Mouse (Mus musculus): ENCODE measurements around the gene Fbxo42. TPM values are rescaled to one million over a fixed set of nuclear protein-coding genes. Genes with fewer than 3 reads are reported as not detected.

The Fbxo42 gene
- polyA plus RNA-seq, 1 experiment from 2014 or later = 14.2 TPM

DNA sequence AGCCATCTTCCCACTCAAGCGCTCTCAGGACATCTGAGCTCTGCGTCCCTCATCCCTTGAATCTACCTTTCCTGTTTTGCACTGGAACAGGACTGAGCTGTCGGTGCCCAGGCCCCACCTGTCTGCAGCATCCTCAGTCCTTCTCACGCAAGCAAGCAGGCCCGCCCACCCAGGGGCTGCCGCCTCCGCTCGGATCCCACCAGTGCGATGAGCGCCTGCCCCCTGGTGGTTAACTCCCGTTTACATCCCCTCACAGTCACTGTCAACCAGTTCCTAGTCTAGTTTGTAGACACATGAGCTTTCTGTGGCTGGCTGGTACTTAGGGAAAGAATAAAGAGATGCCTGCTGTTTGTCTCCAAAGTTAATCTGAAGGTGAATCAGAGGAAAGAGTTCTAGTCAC is 27.0 kb upstream of the Fbxo42 start:
- ATAC-seq (ENCODE audit: low read depth) (peak; percentile 34; the same call in 1 of the 2 replicates), DNase-seq (no peak)
- Histone ChIP-seq H3K27ac (no peak overlapping the region), H3K4me1 (replicated peaks) (peaks cover 50% of the 10 kb centered on the region), H3K4me2 (no peak overlapping the region), H3K36me3 (peaks cover 40% of the 10 kb centered on the region), H3K9me3 (replicated peaks) (no peaks in the 10 kb centered on the region), H3K9ac (no peak overlapping the region), H3K4me3 (replicated peaks) (no peak overlapping the region), H3K27me3 (no peaks in the 10 kb centered on the region)
- WGBS (ENCODE audit: insufficient replicate concordance) = 37% methylated on average over 11 of the region's 11 CpGs

DNA sequence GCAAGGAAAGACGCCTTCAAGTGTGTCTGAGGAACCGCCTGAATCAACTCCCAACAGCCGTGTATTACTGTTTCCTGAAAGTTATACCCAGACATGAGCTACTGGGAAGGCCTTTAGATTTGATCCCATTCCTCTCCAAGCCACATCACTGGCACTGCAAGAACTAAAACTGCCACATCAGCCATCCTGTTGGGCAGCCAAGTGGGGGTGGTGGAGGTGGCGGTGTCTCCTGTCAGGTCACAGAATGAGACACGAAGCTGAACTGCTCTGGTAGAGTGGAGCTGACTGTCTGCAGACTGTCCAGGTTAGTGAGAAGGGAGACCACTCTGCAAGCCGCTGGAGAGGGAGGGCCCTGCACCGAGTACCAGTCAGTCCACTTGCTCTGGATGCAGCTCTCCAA is 25.1 kb upstream of the Fbxo42 start:
- H3K4me1 ChIP-seq (replicated peaks) = peaks cover 60% of the 10 kb centered on the region
- 80% methylated on average over 7 of the region's 7 CpGs for WGBS (ENCODE audit: insufficient replicate concordance)
- peaks cover 20% of the 10 kb centered on the region for H3K36me3 ChIP-seq
- H3K4me2 ChIP-seq = no peak overlapping the region
- no peak overlapping the region for H3K9ac ChIP-seq
- ATAC-seq (ENCODE audit: low read depth) (no peak), DNase-seq (no peak)
- no peaks in the 10 kb centered on the region for H3K27me3 ChIP-seq
- no peaks in the 10 kb centered on the region for H3K9me3 ChIP-seq (replicated peaks)
- no peak overlapping the region for H3K4me3 ChIP-seq (replicated peaks)
- H3K27ac ChIP-seq = no peak overlapping the region; the same call in 1 of the 2 replicates

DNA sequence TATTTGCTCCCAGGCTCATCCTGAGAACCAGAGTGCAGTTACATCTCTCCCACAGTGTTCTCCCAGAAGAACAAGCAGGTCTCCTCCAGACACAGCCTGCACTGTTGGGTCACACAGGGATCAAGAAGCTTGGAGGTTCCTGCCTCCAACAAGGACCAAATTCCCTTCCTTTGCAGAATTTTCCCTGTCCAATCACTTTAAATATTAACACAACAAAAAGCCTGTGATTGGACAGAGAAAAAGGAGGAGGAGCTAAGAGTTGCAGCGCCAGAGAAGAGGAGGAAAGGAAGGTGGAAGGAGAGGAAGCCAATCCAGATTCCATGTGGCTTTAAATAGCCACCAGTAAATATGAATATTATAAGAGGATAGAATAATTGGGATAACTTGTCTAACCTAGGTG is 24.6 kb upstream of the Fbxo42 start:
- H3K4me3 ChIP-seq (replicated peaks) = no peak overlapping the region
- no peak overlapping the region for H3K27ac ChIP-seq
- no peaks in the 10 kb centered on the region for H3K9me3 ChIP-seq (replicated peaks)
- peaks cover 60% of the 10 kb centered on the region for H3K4me1 ChIP-seq (replicated peaks)
- H3K27me3 ChIP-seq = no peaks in the 10 kb centered on the region
- DNase-seq (no peak), ATAC-seq (ENCODE audit: low read depth) (no peak)
- 42% methylated on average over 1 of the region's 1 CpGs for WGBS (ENCODE audit: insufficient replicate concordance)
- peaks cover 16% of the 10 kb centered on the region for H3K36me3 ChIP-seq
- no peak overlapping the region for H3K4me2 ChIP-seq
- H3K9ac ChIP-seq = no peak overlapping the region

DNA sequence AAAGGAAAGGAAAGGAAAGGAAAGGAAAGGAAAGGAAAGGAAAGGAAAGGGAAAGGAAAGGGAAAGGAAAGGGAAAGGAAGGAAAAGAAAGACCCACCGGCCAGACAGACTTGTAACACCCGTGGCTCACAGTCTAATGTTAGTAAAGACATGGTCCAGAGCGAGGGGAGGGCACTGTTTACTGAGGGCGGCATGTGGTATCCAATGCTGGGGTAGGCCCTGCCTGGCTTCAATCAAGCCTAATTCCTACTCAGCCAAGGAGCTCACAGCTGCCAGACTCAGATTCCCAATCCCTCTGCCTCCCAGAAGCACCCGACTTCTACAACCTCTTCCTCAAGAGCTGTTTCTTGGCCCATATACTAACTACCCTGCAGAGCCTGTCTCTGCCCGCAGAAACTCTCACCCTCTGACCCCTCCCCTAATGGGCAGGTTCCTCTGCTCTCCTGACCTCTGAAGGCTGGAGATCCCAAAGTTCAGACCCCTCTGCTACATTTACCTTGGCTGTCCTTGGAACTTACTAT is 18.5 kb upstream of the Fbxo42 start:
- H3K9ac ChIP-seq = no peak overlapping the region
- peaks cover 8% of the 10 kb centered on the region; the same call in 1 of the 2 replicates for H3K36me3 ChIP-seq
- H3K9me3 ChIP-seq (replicated peaks) = no peaks in the 10 kb centered on the region
- peak overlapping the region; percentile 61 for H3K27ac ChIP-seq
- H3K4me1 ChIP-seq (replicated peaks) = peaks cover 69% of the 10 kb centered on the region
- ATAC-seq (ENCODE audit: low read depth) (0 out of 2 replicates have a peak, but pooled peaks have one; percentile 19), DNase-seq (no peak)
- H3K4me3 ChIP-seq (replicated peaks) = no peak overlapping the region
- no peaks in the 10 kb centered on the region for H3K27me3 ChIP-seq
- WGBS (ENCODE audit: insufficient replicate concordance) = 60% methylated on average over 6 of the region's 6 CpGs
- H3K4me2 ChIP-seq = no peak overlapping the region

DNA sequence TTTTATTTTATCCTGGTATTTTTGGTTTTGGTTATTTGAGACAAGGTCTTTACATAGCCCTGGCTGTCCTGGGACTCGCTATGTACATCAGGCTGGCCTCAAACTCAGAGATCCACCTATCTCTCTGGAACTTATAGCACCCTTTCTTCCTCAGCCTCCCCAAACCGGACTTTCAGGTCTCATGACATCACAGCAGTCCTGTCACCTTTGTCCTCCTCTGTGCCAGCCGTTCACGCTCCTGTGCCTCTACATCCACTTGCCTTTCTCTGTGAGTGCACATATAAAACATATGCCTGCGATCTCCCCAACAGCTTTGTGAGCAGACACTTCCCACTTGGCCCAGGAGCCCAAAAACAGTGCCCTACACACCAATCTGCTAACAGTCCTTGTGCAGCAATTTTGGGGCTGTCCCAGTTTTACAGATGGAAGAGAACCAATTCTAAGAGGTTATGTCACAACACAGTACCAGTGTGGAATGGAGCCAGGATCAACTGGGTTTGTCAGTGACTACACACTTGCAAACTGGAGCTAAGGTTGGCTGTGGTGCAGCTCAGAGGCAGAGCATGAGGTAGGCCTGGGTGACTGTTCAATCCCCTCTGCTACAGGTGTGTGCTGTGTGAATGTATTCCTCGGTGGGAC is 16.9 kb upstream of the Fbxo42 start:
- ATAC-seq (ENCODE audit: low read depth) = no peak
- no peak for DNase-seq

DNA sequence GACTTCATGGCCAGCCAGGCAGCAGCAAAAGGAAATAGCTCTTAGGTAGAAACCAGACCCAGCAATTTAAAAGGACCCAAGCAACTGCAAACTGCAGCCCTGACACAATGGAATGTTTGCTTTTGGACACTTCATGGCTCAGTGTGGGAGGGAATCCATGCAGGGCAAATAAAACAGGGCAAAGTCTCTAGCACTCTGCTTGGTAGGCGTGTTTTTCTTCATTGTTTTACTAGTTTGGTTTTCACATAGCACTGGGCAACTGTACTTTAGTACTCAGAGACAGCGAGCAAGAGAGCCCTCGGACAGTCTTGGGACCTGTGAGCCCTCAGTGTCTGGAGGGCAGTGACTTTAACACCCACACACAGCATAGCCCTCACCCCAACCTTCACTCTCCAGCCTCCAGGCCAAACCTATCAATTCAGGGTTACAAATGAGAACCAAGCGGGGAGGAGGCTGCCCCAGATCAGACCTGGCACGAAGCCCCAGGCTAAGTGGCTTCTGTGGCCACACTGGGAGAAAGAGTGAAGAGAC is 16.1 kb upstream of the Fbxo42 start:
- Histone ChIP-seq H3K27ac (peak overlapping the region; percentile 82), H3K36me3 (peaks cover 14% of the 10 kb centered on the region; the same call in 1 of the 2 replicates), H3K4me3 (replicated peaks) (no peak overlapping the region), H3K27me3 (no peaks in the 10 kb centered on the region), H3K4me2 (peak overlapping the region; percentile 46), H3K9ac (no peak overlapping the region), H3K9me3 (replicated peaks) (no peaks in the 10 kb centered on the region), H3K4me1 (replicated peaks) (peaks cover 73% of the 10 kb centered on the region)
- 72% methylated on average over 5 of the region's 5 CpGs for WGBS (ENCODE audit: insufficient replicate concordance)
- no peak for DNase-seq
- peak; percentile 66 for ATAC-seq (ENCODE audit: low read depth)

More for the DNA sequence above, 16.9 kb upstream of the Fbxo42 start:
- 73% methylated on average over 6 of the region's 6 CpGs for WGBS (ENCODE audit: insufficient replicate concordance)
- H3K9me3 ChIP-seq (replicated peaks) = no peaks in the 10 kb centered on the region
- peak overlapping the region; percentile 46 for H3K4me2 ChIP-seq
- H3K27ac ChIP-seq = peak overlapping the region; percentile 82
- H3K27me3 ChIP-seq = no peaks in the 10 kb centered on the region
- H3K36me3 ChIP-seq = peaks cover 14% of the 10 kb centered on the region; the same call in 1 of the 2 replicates
- peaks cover 70% of the 10 kb centered on the region for H3K4me1 ChIP-seq (replicated peaks)
- 0 out of 2 replicates have a peak overlapping the region, but pooled peaks have one; percentile 4 for H3K4me3 ChIP-seq (replicated peaks)
- no peak overlapping the region for H3K9ac ChIP-seq

DNA sequence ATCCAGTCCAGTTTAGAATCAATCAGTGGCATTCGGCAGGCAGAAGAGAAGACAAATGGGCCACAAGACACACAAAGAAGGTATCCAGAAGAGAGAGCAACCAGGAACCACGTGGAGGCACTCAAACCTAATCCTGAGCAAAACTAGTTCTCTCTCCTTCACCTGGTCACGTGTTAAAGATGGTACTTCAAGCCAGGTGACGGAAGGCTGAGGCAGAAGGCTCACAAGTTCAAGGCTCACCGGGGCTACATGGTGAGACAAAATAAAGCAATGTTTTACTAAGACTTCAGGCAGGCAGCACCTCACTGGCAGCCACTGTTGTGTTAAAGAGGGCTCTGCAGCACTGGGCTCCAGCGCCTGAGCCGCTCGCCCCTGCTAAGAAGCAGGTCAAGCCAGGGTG is 15.5 kb upstream of the Fbxo42 start:
- Histone ChIP-seq H3K9ac (peak overlapping the region; percentile 10; the same call in 1 of the 2 replicates), H3K4me1 (replicated peaks) (peaks cover 77% of the 10 kb centered on the region), H3K4me2 (peak overlapping the region; percentile 28), H3K4me3 (replicated peaks) (no peak overlapping the region), H3K27ac (peak overlapping the region; percentile 82), H3K9me3 (replicated peaks) (no peaks in the 10 kb centered on the region), H3K36me3 (peaks cover 14% of the 10 kb centered on the region; the same call in 1 of the 2 replicates), H3K27me3 (no peaks in the 10 kb centered on the region)
- ATAC-seq (ENCODE audit: low read depth) (no peak), DNase-seq (no peak)
- 70% methylated on average over 8 of the region's 8 CpGs for WGBS (ENCODE audit: insufficient replicate concordance)

DNA sequence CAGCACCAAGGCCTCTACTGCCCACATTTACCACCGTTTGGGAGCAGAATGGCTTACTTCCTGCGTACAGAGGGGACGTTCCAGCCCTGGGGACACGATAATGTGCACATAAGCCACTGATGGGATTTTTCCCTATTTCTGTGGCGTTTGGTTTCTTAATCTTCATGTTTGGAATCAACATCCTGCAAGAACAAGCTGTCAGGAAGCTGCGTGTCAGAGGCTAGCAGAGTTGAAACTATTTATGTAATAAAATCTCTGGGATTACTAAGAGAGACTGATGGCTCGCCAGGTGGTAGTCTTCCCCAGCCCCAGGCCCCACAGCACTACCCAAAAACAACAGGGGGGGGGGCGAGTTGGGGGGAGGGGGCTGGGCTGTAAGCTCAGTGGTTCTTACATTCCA is 14.5 kb upstream of the Fbxo42 start:
- H3K9ac ChIP-seq = 0 out of 2 replicates have a peak overlapping the region, but pooled peaks have one; percentile 13

DNA sequence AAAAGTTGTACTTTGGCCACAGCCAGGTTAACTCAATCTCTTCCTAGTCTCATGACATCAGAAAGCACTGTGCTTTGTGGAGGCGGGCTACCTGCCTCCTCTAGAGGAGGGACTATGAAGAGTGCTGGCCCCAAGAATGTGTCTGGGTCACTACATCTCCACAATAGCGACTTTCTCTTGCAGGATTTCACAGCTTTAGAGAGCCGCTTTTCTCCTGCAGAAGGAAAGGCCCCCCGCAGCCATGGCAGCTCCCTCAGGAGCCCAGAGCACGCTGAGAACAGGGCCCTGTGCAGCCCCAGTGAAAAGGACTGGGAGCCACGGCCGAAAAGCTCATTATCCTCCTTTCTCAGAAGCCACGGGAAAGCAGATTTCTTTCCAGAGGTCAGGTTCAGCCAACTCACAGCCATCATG is 13.7 kb upstream of the Fbxo42 start:
- Histone ChIP-seq H3K4me1 (replicated peaks) (peaks cover 91% of the 10 kb centered on the region), H3K36me3 (peaks cover 14% of the 10 kb centered on the region; the same call in 1 of the 2 replicates), H3K4me3 (replicated peaks) (peak overlapping the region; percentile 22), H3K4me2 (peak overlapping the region; percentile 47), H3K27me3 (no peaks in the 10 kb centered on the region), H3K9me3 (replicated peaks) (no peaks in the 10 kb centered on the region), H3K9ac (peak overlapping the region; percentile 7; the same call in 1 of the 2 replicates), H3K27ac (peak overlapping the region; percentile 72)
- WGBS (ENCODE audit: insufficient replicate concordance) = 71% methylated on average over 8 of the region's 8 CpGs
- no peak for ATAC-seq (ENCODE audit: low read depth)
- no peak for DNase-seq

More for the DNA sequence above, 14.5 kb upstream of the Fbxo42 start:
- no peaks in the 10 kb centered on the region for H3K9me3 ChIP-seq (replicated peaks)
- ATAC-seq (ENCODE audit: low read depth) = no peak
- H3K27me3 ChIP-seq = no peaks in the 10 kb centered on the region
- peak overlapping the region; percentile 82 for H3K27ac ChIP-seq
- WGBS (ENCODE audit: insufficient replicate concordance) = 63% methylated on average over 8 of the region's 8 CpGs
- H3K4me1 ChIP-seq (replicated peaks) = peaks cover 86% of the 10 kb centered on the region
- H3K4me2 ChIP-seq = peak overlapping the region; percentile 21; the same call in 1 of the 2 replicates
- DNase-seq = no peak
- peaks cover 14% of the 10 kb centered on the region; the same call in 1 of the 2 replicates for H3K36me3 ChIP-seq
- no peak overlapping the region; the same call in 1 of the 2 replicates for H3K4me3 ChIP-seq (replicated peaks)

DNA sequence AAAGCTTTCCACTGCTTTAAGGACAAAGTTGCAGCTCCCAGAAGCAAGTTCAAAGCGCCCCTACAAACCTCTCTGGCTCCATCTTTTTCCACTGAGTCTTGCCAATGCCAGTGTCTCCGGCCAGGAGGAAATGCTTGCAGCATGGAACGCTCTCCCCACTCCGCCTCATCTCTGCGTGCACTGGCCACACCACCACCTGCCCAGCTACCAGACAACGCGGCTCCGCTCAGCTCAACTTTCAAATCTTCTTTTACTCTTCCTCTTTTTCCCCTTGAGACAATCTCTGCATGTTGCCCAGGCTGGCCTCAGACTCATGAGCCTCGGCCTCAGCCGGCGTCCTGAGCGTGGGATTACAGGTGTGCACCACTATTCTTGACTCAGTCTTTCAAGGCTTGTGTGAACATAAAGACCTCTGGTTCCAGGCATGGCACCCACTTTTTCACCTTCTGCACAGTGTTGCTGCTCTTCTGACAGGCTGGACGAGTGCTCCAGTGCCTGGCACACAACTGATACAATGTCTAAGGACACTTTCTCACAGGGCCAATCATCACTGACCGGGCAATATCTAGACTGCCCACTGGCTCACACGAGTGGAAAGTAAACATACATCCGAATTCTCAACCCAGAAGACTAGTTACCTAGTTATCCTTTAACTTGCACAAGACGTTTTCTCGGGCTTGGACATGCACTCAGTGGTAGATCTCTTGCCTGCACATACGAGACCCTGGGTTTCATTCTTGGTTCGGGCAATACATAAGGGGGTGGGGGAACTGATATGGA is 12.8 kb upstream of the Fbxo42 start:
- peak overlapping the region; percentile 39; the same call in 1 of the 2 replicates for H3K9ac ChIP-seq
- H3K9me3 ChIP-seq (replicated peaks) = no peaks in the 10 kb centered on the region
- peak overlapping the region; percentile 72 for H3K27ac ChIP-seq
- no peaks in the 10 kb centered on the region for H3K27me3 ChIP-seq
- no peak for DNase-seq
- ATAC-seq (ENCODE audit: low read depth) = no peak
- H3K4me1 ChIP-seq (replicated peaks) = peaks cover 83% of the 10 kb centered on the region
- peaks cover 14% of the 10 kb centered on the region; the same call in 1 of the 2 replicates for H3K36me3 ChIP-seq
- peak overlapping the region; percentile 18 for H3K4me3 ChIP-seq (replicated peaks)
- H3K4me2 ChIP-seq = peak overlapping the region; percentile 47
- WGBS (ENCODE audit: insufficient replicate concordance) = 67% methylated on average over 20 of the region's 20 CpGs

DNA sequence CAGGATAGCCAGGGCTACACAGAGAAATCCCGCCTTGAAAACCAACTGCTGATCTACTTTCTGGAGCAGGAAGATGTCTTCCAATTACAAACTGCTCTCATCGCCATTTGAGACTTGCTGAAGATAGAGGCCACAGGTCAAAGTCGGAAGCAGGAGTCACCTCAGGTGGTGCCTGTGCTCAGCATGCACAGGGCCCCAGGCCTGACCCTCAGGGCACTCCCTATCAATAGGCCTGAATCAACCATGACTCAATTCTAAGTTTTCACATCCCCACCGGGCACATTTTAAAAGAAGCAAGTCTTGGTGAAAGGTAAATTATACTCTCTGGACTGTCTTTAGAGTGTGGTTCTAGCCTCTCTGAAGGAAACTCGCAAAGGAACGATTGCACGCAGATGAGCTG is 11.6 kb upstream of the Fbxo42 start:
- peak overlapping the region; percentile 43; the same call in 1 of the 2 replicates for H3K27ac ChIP-seq
- 0 out of 2 replicates have a peak overlapping the region, but pooled peaks have one; percentile 97 for H3K4me2 ChIP-seq
- 79% methylated on average over 7 of the region's 7 CpGs for WGBS (ENCODE audit: insufficient replicate concordance)
- H3K27me3 ChIP-seq = no peaks in the 10 kb centered on the region
- DNase-seq (no peak), ATAC-seq (ENCODE audit: low read depth) (no peak)
- H3K9me3 ChIP-seq (replicated peaks) = no peaks in the 10 kb centered on the region
- H3K4me3 ChIP-seq (replicated peaks) = no peak overlapping the region
- H3K9ac ChIP-seq = peak overlapping the region; percentile 23; the same call in 1 of the 2 replicates
- H3K36me3 ChIP-seq = peaks cover 12% of the 10 kb centered on the region; the same call in 1 of the 2 replicates
- peaks cover 73% of the 10 kb centered on the region for H3K4me1 ChIP-seq (replicated peaks)
